Mouse (Mus musculus) embryo, embryonic 9.5 days (tissue): ENCODE measurements at regions not wholly inside any gene's neighbourhood (a gene's known extent, or its start where the extent isn't known, plus 50 kb on each side); places are given as distances from the start of the nearest gene placed in this dataset.
A peak's percentile ranks its signal among the peaks of the same experiment; 100 is the strongest.

Experiments
- DNase-seq: peaks from one replicate; pipeline ENCODE4 v3.0.0-alpha.2; 2017; ENCODE audit errors: extremely low spot score

DNA sequence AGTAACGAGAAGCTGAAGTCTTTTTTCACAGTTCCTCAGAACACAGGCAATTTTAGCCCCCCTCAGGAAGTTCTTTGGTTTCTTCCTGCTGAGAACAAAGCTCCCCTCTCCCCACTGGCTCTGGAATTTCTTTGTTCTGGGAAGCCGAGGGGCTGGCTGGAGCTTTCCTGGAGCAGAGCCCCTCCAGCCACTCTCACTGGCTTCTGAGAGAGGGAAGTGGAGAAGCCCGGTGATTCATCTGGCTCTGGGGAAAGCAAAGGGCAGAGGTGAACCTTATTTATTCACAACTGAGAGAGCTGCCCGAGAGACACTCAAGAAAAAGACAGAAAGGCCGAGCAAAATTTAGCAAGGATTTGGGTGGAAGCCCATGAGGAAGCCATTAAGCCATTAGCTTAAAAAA lies 63.9 kb downstream of the Ddx3x start:
- peak; percentile 75 for DNase-seq

DNA sequence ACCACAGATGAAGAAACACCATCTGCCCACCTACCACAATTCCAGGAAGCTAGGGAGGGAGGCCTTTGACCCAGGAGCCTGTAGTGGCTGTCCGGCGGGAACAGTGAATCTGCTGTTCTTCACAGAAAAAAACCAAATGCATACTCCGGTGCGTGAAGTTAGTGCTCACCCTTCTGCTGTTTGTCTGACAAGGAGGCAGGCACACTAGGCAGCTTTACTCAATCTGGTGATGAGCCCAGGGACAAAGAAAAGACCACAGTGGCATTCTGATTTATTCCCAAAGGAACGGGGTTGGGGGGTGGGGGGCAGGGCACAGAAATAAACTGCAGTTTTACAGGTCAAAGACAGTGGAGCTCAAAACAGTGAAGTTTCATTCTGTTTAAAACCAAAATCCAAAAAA lies 64.4 kb downstream of the Ddx3x start:
- DNase-seq: peak; percentile 59

DNA sequence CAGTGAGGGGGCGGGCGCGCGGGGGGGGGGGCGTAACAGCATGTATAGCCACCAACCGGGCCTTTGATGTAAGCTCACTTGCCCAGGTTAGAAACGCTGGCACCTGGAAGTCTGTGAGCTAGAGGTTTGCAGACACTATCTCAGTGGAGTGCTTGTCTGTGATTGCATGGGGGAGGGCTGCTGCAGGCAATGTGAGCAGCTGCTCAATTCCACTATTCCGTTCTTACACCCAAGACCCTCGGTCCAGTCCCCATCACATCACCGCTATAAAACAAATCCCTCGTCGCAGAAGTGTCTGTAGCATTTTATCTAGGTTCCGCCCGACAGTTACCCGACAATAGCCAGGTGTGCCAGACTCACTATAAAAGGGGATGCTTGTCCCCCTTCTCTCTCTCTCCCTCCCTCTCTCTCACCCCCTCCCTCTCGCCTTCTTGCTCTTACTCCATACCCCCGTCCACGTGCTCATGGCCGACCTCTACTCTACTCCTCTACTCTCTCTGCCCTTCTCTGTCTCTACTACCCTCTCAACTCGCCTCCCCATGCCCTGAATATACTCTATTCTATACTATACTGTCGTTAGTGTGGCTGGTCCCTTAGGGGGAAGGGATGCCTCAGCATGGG lies 65.4 kb downstream of the Ddx3x start:
- DNase-seq: peak; percentile 54

DNA sequence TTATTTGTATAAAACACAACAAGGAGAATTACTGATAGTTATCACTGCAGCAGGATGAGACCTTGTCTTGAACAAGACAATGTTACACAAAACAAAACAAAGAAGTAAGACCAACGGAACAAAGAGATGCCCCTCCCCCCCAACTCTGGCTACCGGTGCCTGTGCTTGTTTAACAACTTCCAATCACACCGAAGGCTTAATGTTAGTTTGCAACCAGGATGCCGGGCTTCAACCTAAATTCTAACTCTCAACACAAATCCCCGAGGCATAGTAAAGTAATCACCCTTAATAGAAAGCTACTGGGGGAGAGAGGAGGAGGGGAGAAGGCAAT lies 65.9 kb downstream of the Ddx3x start:
- no peak for DNase-seq

DNA sequence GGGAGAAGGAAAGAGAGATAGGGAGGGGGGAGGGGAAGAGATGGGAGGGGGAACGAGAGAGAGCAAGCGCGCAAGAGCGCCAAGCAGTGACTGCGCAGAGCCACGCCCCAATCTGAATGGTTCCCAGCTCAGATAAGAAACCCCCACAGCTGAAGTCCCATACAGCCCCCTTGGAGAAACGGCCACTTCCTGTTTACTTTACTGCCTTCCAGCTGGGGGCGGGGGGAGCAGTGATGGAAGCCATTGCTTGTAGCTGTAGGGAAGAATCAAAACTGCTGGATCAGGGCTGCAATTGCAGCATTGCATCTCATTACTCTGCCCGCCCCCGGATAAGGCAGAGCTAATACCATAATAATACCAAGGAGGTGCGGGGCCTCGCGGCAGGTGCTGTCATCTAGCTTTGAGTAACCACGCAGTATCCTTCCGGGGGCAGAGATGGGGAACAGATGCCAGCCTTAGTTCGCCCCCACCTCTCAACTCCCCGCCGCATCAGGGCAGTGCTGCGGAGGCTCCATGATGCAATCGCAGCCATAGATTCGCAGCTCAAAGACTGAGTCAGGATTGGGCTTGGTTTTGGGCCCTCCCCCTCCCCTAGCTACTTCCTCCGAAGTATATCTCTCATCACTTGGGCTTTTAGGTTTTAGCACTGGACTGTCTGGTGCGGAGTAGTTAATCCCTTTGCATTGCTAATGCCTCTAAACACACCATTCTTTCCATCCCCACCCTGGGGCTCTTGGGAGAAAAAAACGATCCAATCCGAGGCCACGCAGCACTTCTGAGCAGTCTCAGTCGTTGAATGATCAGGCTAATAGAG lies 66.5 kb downstream of the Ddx3x start:
- peak; percentile 72 for DNase-seq

DNA sequence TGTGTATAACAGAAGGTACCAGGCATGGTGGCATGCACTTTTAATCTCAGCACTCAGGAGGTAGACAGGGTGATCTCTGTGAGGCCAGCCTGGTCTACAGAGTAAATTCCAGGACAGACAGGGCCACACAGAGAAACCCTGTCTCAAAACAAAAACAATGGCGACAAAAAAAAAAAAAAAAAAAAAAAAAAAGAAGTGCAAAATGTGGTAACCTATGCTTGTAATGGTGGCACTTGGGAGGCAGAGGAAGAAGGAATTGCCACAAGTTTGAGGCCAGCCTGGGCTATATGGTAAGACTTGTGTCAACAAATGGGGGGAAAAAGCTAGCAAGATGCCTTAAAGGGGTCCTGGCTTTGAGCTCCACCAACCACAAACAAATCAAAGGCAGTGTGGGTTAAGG lies 67.6 kb downstream of the Ddx3x start:
- DNase-seq: no peak

DNA sequence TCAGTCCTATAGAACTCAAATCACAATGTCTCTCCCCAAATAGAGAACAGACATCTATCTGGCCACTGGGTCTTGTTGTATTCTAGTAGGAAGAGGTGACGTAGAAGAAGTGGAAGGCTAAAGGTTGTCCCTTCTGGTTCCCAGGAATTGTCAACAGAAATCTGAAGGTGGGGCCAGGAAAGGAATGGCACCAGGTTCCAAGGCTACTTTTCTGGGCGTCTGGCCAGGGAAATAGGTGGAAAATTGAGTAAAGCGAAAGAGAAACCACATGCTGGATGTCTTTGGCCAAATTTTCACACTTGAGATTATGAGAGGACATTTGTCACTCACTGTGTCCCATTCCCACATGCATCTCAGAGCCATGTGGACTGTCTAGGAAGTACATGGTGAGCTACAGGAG lies 69.7 kb downstream of the Ddx3x start:
- DNase-seq: no peak

DNA sequence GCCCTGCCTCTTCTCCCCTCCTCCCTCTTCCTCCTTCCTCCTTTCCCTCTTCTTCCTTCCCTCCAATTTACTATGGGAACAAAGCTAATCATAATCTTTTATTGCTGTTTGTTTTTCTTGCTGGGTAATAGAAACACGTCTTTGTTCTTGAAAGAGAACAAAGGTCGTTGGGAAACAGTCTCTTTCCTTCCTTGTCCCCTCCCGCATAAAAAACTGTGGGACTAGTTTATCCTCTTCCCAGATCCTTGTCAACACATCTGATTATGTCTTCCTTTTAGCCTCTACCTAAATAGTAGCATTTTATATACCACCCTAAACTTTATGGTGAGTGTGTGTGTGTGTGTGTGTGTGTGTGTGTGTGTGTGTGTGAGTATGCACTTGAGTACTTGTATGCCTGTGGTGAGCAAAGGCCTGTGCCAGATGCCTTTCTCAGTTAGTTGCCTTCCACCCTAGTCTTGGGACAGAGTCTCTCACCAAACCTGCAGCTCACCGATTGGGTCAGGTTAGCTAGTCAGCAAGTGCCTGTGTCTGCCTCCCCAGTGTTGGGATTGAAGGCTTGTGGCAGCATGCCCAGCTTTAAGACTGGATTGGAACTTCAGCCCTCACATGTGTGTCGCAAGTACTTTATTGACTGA lies 76.5 kb downstream of the Ddx3x start:
- DNase-seq: no peak

DNA sequence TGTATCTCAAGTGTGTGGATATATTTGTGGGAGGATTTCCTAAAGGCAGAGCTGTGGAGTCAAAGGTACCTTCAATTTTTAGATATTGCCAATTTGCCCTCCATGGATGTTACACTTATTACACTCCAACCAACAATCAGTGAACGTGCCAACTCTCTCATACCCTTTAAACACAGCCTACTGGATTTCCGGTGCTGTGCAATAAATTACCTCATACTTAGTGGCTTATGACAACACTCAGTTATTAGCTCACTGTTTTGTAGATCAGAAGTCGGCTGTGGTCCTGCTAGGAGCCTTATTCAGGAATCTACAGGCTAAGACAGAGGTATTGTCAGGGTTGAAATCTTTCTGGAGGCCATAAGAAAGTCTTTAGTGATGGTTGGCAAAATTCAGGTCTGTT lies 77.2 kb downstream of the Ddx3x start:
- DNase-seq: no peak

DNA sequence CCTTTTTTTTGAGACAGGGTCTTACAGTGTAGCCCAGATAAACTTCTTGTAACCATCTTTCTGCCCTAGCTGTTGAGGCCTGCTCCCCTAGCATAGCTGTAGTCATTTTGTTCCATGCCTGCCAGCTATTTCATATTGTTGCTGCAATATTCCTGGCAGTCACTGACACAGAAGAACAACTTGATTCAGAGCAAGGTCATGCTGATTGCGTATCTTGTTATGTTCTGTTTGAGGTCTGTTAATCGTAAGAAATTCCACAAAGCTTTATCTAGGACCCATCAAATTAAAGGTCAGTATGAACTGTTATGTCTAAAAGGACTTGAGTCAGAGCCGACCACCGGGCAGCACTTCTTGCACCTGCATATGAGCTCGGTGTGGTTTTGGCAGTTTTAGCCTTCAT lies 79.7 kb downstream of the Ddx3x start:
- no peak for DNase-seq

DNA sequence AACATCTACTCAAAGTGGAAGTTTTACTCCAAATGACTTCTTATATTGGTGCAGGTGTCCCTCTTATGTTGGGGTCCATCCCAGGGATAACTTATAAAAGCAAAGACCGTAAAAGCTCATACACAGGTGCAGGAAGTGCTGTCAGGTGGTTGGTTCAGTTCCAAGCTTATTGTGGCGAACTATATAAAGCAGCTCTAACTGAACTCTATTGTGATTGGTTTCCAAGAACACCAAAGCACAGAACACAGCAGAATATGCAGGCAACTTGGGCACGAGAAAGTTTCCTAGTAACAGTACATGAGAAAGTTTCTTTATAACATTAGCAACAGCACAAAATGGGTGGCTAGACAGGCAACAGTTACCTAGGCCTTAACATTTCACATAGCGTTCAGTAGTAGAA lies 89.5 kb downstream of the Ddx3x start:
- no peak for DNase-seq

DNA sequence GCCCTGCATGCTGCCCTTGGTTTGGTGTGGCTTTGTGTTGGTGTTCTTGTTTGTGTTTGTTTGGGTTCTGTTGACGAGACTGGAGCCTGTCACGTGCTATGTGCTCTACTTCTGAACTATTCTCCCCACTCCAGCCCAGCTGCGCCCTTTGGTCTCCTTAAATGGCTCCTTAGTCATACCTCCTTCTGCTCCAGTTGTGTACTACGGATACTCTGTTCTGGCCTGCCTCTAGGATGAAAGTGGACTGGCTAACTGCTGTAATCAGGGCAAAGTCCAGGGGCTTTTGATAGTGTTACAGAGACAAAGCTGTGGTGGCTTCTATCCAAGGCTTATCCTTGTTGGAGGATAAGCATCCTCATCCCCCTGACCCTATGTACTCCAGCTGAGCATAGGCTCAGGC lies 92.0 kb downstream of the Ddx3x start:
- no peak for DNase-seq

DNA sequence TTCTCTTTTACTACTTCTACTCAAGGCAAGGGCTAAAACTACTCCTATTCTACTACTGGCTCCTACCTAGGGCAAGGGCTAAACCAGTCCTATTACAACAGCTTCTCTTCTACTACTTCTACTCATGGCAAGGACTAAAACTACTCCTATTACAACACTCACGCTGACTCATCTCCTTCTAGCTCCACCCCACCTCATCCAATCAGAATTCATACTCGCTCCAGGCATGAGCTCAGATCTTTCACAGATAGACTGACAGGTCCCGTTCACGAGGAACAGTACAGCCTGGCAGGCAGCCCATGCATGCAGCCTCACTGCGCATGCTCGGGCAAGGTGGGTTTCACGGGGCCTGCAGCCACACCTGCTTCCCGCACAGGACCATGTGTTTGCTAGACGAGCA lies 79.6 kb upstream of the Nyx start:
- no peak for DNase-seq

DNA sequence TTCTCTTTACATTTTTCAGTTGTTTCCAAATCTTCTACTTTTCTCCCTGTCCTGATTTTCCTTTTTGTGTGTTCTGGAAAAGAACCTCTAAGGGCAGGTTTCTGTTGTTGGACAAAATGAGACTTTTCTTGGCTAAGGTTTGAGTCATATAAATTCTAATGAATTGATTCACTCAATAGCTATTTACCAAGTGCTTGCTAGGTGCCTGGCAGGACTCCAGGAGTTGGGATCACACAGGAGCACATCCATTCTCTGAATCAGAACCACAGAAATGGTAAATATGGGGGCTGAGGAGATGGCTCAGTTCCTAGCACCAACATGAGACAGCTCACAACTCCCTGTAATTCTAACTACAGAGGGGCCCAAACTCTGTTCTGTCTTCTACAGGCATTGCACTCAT lies 67.4 kb upstream of the Nyx start:
- no peak for DNase-seq

DNA sequence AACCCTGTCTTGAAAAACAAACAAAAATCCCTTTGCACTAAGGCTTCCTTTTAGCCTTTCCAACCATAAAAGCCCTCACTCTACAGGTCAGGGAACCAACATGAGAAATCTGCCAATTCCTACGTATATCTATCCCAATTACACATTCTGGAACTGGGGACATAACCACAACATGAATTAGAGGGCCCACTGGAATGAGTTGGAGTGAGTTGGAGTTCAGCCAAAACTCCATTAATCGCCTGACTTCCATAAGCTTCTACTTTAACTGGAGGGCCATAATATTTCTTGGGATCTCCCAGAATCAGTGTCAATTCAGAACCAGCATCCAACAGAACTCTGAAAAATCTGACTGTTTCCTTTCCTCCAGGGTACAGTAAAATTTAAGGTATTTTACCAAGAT lies 53.2 kb upstream of the Nyx start:
- no peak for DNase-seq

DNA sequence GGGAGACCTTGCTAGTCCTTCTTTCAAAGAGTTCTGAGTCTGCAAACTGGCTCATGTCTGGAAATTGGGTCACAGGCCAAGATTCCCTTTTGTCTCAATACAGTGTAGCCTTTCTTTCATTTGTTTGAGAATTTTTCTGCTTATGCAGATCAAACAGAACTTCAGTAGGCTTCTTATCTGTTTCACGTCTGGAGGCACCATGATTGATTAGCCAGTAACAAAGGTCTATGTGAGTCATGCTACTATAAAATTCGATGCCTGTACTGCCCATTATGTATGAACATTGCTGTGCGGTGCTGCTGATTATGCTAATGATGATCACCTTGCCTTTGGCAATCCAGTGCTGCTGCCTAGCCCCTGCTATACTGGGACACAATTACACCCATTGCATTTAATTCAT lies 52.8 kb upstream of the Nyx start:
- DNase-seq: no peak
